Mouse (Mus musculus) forebrain, embryonic 15.5 days (tissue): Measurements from ENCODE around the gene Itsn1. TPM values are rescaled to one million over a fixed set of nuclear protein-coding genes. Genes with fewer than 3 reads are reported as not detected.

Experiments
- ATAC-seq: fragments of 200-750 bp; cut with Nextera tagmentation; replicated peaks from 2 replicates; pipeline ENCODE4 v1.8.0; 2017; ENCODE audit warnings: mild to moderate bottlenecking, moderate TSS enrichment, moderate library complexity
- H3K27ac ChIP-seq: fragments of 300-500 bp; sonication (generic); replicated peaks from 2 replicates; pipeline ENCODE4 v1.5.1; 2015; ENCODE audit warnings: mild to moderate bottlenecking, inconsistent platforms
- H3K27me3 ChIP-seq: fragments of 300-500 bp; sonication (generic); 2 replicates; pipeline ENCODE4 v1.6.1; 2015; ENCODE audit warnings: inconsistent platforms
- H3K36me3 ChIP-seq: fragments of 300-500 bp; sonication (generic); 2 replicates; pipeline ENCODE4 v1.6.1; 2015; ENCODE audit warnings: mild to moderate bottlenecking, inconsistent platforms
- H3K4me1 ChIP-seq: fragments of 300-500 bp; sonication (generic); 2 replicates; pipeline ENCODE4 v1.6.1; 2015; ENCODE audit warnings: inconsistent platforms
- H3K4me2 ChIP-seq: fragments of 300-500 bp; sonication (generic); replicated peaks from 2 replicates; pipeline ENCODE4 v1.6.1; 2015; ENCODE audit warnings: mild to moderate bottlenecking, inconsistent platforms
- H3K4me3 ChIP-seq: fragments of 300-500 bp; sonication (generic); 2 replicates; pipeline ENCODE4 v1.5.1; 2015; ENCODE audit warnings: mild to moderate bottlenecking, inconsistent platforms
- H3K9ac ChIP-seq: fragments of 300-500 bp; sonication (generic); replicated peaks from 2 replicates; pipeline ENCODE4 v1.6.1; 2015; ENCODE audit warnings: mild to moderate bottlenecking, inconsistent platforms
- H3K9me3 ChIP-seq: fragments of 300-500 bp; sonication (generic); 2 replicates; pipeline ENCODE4 v1.6.1; 2016; ENCODE audit warnings: inconsistent platforms
- whole genome bisulfite sequencing: fragments of 180-500 bp; shearing (Covaris S2); methylation state at CpG from one replicate; pipeline ENCODE4 v1.1.7; 2015; ENCODE audit warnings: mixed read lengths; 5-methylcytosine and 5-hydroxymethylcytosine counted together
- polyA plus RNA-seq: library from polyadenylated mRNA; unstranded; fragments of >200 nt; fragmentation: Nextera tagmentation; extraction: Ambion mirVana; gene quantifications from 2 replicates; pipeline ENCODE4 v1.2.1, GENCODE M21; 2015

Itsn1 gene
- polyA plus RNA-seq, 1 experiment from 2014 or later, result 86.7 TPM

DNA sequence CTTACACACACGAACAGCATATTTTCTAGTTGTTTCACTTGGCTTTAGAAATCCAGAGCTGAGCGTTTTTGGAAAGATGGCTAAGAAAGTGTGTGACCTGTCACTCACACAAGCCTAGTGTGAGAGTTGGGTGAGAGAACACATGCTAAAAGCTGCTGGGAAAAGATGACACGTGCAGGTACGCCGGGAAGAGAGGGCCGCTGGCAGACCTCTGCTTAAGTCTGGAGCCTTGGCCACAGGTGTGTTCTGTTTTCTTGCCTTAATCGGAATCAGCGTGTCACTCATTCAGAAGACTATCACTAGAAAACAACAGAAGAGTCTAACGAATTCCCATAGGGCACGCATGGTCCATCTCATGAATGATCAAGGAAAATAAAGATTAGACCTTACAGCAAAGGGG is 50.5 kb downstream of the Itsn1 start:
- 0 out of 2 replicates have a peak, but pooled peaks cover 3% of the 10 kb centered on the region for H3K36me3 ChIP-seq
- no peaks in the 10 kb centered on the region for H3K9me3 ChIP-seq
- no peak overlapping the region for H3K9ac ChIP-seq
- H3K4me1 ChIP-seq, result peaks cover 18% of the 10 kb centered on the region; the same call in 1 of the 2 replicates
- no peaks in the 10 kb centered on the region for H3K27me3 ChIP-seq
- ATAC-seq, result no peak
- H3K4me3 ChIP-seq, result no peak overlapping the region
- no peak overlapping the region for H3K27ac ChIP-seq
- H3K4me2 ChIP-seq, result no peak overlapping the region
- WGBS, result 68% methylated on average over 10 of the region's 10 CpGs

GRCm38 (mm10) chr16:91780151-91780550 is 51.1 kb downstream of the Itsn1 start:
- H3K4me2 ChIP-seq, result no peak overlapping the region
- no peaks in the 10 kb centered on the region for H3K9me3 ChIP-seq
- no peak overlapping the region for H3K9ac ChIP-seq
- H3K27me3 ChIP-seq, result no peaks in the 10 kb centered on the region
- no peak overlapping the region for H3K27ac ChIP-seq
- ATAC-seq, result peak; percentile 26; the same call in 1 of the 2 replicates
- 93% methylated on average over 7 of the region's 7 CpGs for WGBS
- no peak overlapping the region for H3K4me3 ChIP-seq
- H3K4me1 ChIP-seq, result peaks cover 18% of the 10 kb centered on the region; the same call in 1 of the 2 replicates
- H3K36me3 ChIP-seq, result 0 out of 2 replicates have a peak, but pooled peaks cover 3% of the 10 kb centered on the region

DNA sequence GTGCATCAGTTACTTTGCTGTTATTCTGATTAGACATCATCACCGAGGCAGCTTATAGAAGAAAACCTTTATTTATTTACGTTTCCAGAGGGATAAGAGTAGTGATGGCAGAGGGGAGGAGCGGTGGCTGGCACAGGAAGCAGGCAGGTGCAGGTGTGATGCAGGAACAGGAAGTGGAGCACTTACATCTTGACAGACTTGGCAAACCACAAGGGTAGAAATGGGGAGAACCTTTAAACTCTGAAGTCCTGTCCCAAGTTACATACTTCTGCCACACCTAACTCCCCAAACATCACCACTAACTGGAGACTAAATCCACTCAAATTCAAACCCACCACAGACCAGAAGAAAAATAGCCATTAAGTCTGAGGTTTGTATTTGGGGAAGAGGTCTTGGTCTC is 51.7 kb downstream of the Itsn1 start:
- H3K4me1 ChIP-seq, result peaks cover 18% of the 10 kb centered on the region; the same call in 1 of the 2 replicates
- 90% methylated on average over 3 of the region's 3 CpGs for WGBS
- no peak overlapping the region for H3K9ac ChIP-seq
- H3K36me3 ChIP-seq, result 0 out of 2 replicates have a peak, but pooled peaks cover 3% of the 10 kb centered on the region
- H3K9me3 ChIP-seq, result no peaks in the 10 kb centered on the region
- H3K27ac ChIP-seq, result no peak overlapping the region
- no peaks in the 10 kb centered on the region for H3K27me3 ChIP-seq
- no peak for ATAC-seq
- no peak overlapping the region for H3K4me3 ChIP-seq
- H3K4me2 ChIP-seq, result no peak overlapping the region

- H3K9ac ChIP-seq, result no peak overlapping the region
- H3K4me3 ChIP-seq, result no peak overlapping the region
- no peak overlapping the region for H3K27ac ChIP-seq
- no peak for ATAC-seq
- no peak overlapping the region for H3K4me2 ChIP-seq
- H3K9me3 ChIP-seq, result no peaks in the 10 kb centered on the region
- H3K27me3 ChIP-seq, result no peaks in the 10 kb centered on the region
- WGBS, result 70% methylated on average over 7 of the region's 7 CpGs
- peaks cover 5% of the 10 kb centered on the region; the same call in 1 of the 2 replicates for H3K36me3 ChIP-seq
- peaks cover 23% of the 10 kb centered on the region for H3K4me1 ChIP-seq
Measured at GRCm38 (mm10) chr16:91783191-91783590, 54.1 kb downstream of the Itsn1 start.

GRCm38 (mm10) chr16:91784298-91784697 is 55.2 kb downstream of the Itsn1 start:
- ATAC-seq, result no peak
- WGBS, result 88% methylated on average over 6 of the region's 6 CpGs
- no peaks in the 10 kb centered on the region for H3K9me3 ChIP-seq
- H3K4me3 ChIP-seq, result no peak overlapping the region
- H3K4me1 ChIP-seq, result peaks cover 21% of the 10 kb centered on the region
- H3K27ac ChIP-seq, result no peak overlapping the region
- H3K4me2 ChIP-seq, result no peak overlapping the region
- H3K9ac ChIP-seq, result no peak overlapping the region
- H3K27me3 ChIP-seq, result no peaks in the 10 kb centered on the region
- peaks cover 9% of the 10 kb centered on the region; the same call in 1 of the 2 replicates for H3K36me3 ChIP-seq

DNA sequence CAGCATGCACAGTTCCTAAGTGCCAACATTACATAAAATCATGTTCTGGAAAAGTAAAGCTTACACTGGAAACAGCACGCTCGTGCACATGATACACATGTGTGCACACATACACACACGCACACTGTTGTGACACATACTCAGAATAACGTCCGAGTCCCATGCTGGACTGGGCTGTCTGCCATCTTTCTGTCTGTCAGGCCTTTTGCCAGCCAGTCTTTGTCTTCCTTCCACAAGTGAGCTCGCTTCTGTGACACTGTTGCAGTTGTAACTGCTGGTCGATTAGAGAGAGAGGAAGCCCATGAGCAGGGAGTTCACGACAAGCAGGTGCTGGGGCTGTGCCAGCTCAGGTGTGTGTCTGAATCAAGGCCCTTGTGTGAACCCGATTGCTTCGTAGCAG is 57.3 kb downstream of the Itsn1 start:
- Histone ChIP-seq H3K27me3 (no peaks in the 10 kb centered on the region), H3K36me3 (peaks cover 13% of the 10 kb centered on the region; the same call in 1 of the 2 replicates), H3K4me2 (no peak overlapping the region), H3K4me3 (no peak overlapping the region), H3K27ac (peak overlapping the region; percentile 22), H3K4me1 (peaks cover 11% of the 10 kb centered on the region), H3K9ac (no peak overlapping the region), H3K9me3 (no peaks in the 10 kb centered on the region)
- ATAC-seq, result peak; percentile 57; the same call in 1 of the 2 replicates
- WGBS, result 31% methylated on average over 10 of the region's 10 CpGs

- WGBS, result 85% methylated on average over 6 of the region's 6 CpGs
- Histone ChIP-seq H3K9ac (no peak overlapping the region), H3K4me3 (no peak overlapping the region), H3K4me1 (peaks cover 9% of the 10 kb centered on the region), H3K27ac (peak overlapping the region; percentile 32; the same call in 1 of the 2 replicates), H3K4me2 (no peak overlapping the region), H3K27me3 (no peaks in the 10 kb centered on the region), H3K36me3 (peaks cover 19% of the 10 kb centered on the region), H3K9me3 (no peaks in the 10 kb centered on the region)
- no peak for ATAC-seq
Measured at GRCm38 (mm10) chr16:91789728-91790127, 60.6 kb downstream of the Itsn1 start.

- Histone ChIP-seq H3K9me3 (no peaks in the 10 kb centered on the region), H3K36me3 (peaks cover 32% of the 10 kb centered on the region), H3K9ac (no peak overlapping the region), H3K27me3 (no peaks in the 10 kb centered on the region), H3K4me2 (no peak overlapping the region), H3K4me1 (no peaks in the 10 kb centered on the region), H3K27ac (no peak overlapping the region), H3K4me3 (no peak overlapping the region)
- no peak for ATAC-seq
- 75% methylated on average over 8 of the region's 8 CpGs for WGBS
Measured at GRCm38 (mm10) chr16:91792477-91793196, 63.6 kb downstream of the Itsn1 start.

- no peak overlapping the region for H3K9ac ChIP-seq
- no peak overlapping the region for H3K4me2 ChIP-seq
- ATAC-seq, result no peak
- no peak overlapping the region for H3K4me3 ChIP-seq
- no peaks in the 10 kb centered on the region for H3K9me3 ChIP-seq
- no peaks in the 10 kb centered on the region for H3K27me3 ChIP-seq
- peaks cover 26% of the 10 kb centered on the region for H3K36me3 ChIP-seq
- H3K4me1 ChIP-seq, result no peaks in the 10 kb centered on the region
- no peak overlapping the region for H3K27ac ChIP-seq
- WGBS, result 93% methylated on average over 13 of the region's 13 CpGs
Measured at GRCm38 (mm10) chr16:91793507-91794278, 64.6 kb downstream of the Itsn1 start.

DNA sequence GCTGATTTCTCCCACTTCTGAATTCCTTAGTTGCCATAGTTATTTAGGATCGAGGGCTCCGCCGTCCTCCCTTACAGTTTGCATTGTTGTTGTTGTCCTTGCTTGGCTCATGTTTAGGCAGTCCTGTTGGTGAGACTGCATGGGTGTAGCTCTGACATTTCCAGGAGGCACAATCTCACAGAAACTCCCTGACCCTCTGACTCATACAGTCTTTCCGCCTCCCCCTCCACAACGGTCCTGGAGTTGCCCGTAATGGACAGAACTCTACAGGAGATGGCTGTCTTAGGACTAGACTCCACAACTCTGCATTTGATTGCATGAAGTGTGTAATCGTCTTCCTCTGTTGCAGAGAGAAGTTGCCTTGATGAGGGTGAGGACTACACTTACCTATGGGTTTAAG is 65.2 kb downstream of the Itsn1 start:
- 96% methylated on average over 7 of the region's 7 CpGs for WGBS
- Histone ChIP-seq H3K27me3 (no peaks in the 10 kb centered on the region), H3K27ac (no peak overlapping the region), H3K4me3 (no peak overlapping the region), H3K36me3 (peaks cover 26% of the 10 kb centered on the region), H3K4me1 (no peaks in the 10 kb centered on the region), H3K9me3 (no peaks in the 10 kb centered on the region), H3K9ac (no peak overlapping the region), H3K4me2 (no peak overlapping the region)
- ATAC-seq, result no peak

GRCm38 (mm10) chr16:91795044-91795443 is 66.0 kb downstream of the Itsn1 start:
- Histone ChIP-seq H3K4me2 (no peak overlapping the region), H3K4me3 (no peak overlapping the region), H3K9ac (no peak overlapping the region), H3K9me3 (no peaks in the 10 kb centered on the region), H3K4me1 (no peaks in the 10 kb centered on the region), H3K36me3 (peaks cover 26% of the 10 kb centered on the region), H3K27me3 (no peaks in the 10 kb centered on the region), H3K27ac (no peak overlapping the region)
- 94% methylated on average over 2 of the region's 2 CpGs for WGBS
- ATAC-seq, result no peak

- Histone ChIP-seq H3K4me3 (no peak overlapping the region), H3K27me3 (no peaks in the 10 kb centered on the region), H3K4me1 (no peaks in the 10 kb centered on the region), H3K27ac (no peak overlapping the region), H3K36me3 (peaks cover 26% of the 10 kb centered on the region), H3K9ac (no peak overlapping the region), H3K4me2 (no peak overlapping the region), H3K9me3 (no peaks in the 10 kb centered on the region)
- 96% methylated on average over 9 of the region's 9 CpGs for WGBS
- ATAC-seq, result no peak
Measured at GRCm38 (mm10) chr16:91795606-91796005, 66.5 kb downstream of the Itsn1 start.
